Mouse (Mus musculus) lung, embryonic 15.5 days (tissue): ENCODE data around the gene Nr0b2. TPM values are rescaled to one million over a fixed set of nuclear protein-coding genes. Genes with fewer than 3 reads are reported as not detected.

Experiments
- ATAC-seq: fragments of 200-750 bp; cut with Nextera tagmentation; 2 replicates; pipeline ENCODE4 v1.8.0; 2017; ENCODE audit warnings: moderate number of reproducible peaks, borderline replicate concordance; ENCODE audit not compliant: low FRiP score, low TSS enrichment; ENCODE audit errors: extremely low read depth
- H3K27ac ChIP-seq: fragments of 300-500 bp; sonication (generic); 2 replicates; pipeline ENCODE4 v1.5.1; 2015; ENCODE audit warnings: moderate library complexity, mild to moderate bottlenecking, inconsistent platforms
- H3K27me3 ChIP-seq: fragments of 300-500 bp; sonication (generic); 2 replicates; pipeline ENCODE4 v1.6.1; 2015; ENCODE audit warnings: inconsistent platforms
- H3K36me3 ChIP-seq: fragments of 300-500 bp; sonication (generic); 2 replicates; pipeline ENCODE4 v1.6.1; 2015; ENCODE audit warnings: inconsistent platforms
- H3K4me1 ChIP-seq: fragments of 300-500 bp; sonication (generic); 2 replicates; pipeline ENCODE4 v1.6.1; 2015; ENCODE audit warnings: inconsistent platforms
- H3K4me2 ChIP-seq: fragments of 300-500 bp; sonication (generic); 2 replicates; pipeline ENCODE4 v1.6.1; 2015; ENCODE audit warnings: inconsistent platforms, mild to moderate bottlenecking, moderate library complexity
- H3K4me3 ChIP-seq: fragments of 300-500 bp; sonication (generic); 2 replicates; pipeline ENCODE4 v1.5.1; 2015; ENCODE audit warnings: mild to moderate bottlenecking, inconsistent platforms
- H3K9ac ChIP-seq: fragments of 300-500 bp; sonication (generic); 2 replicates; pipeline ENCODE4 v1.6.1; 2015; ENCODE audit warnings: inconsistent platforms
- H3K9me3 ChIP-seq: fragments of 300-500 bp; sonication (generic); 2 replicates; pipeline ENCODE4 v1.6.1; 2016; ENCODE audit warnings: inconsistent platforms
- WGBS: fragments of 180-500 bp; shearing (Covaris S2); methylation state at CpG from one replicate; pipeline ENCODE4 v1.1.7; 2015; 5-methylcytosine and 5-hydroxymethylcytosine counted together
- microRNA-seq: library from miRNA; unstranded; fragments of <30 nt; microRNA quantifications from one replicate; pipeline ENCODE4, GENCODE M21; 2016
- polyA plus RNA-seq: library from polyadenylated mRNA; unstranded; fragments of >200 nt; fragmentation: Nextera tagmentation; extraction: Ambion mirVana; gene quantifications from 2 replicates; pipeline ENCODE4 v1.2.1, GENCODE M21; 2015

Gene Nr0b2
- polyA plus RNA-seq, 1 experiment from 2014 or later, result 0.61 TPM

GRCm38 (mm10) chr4:133598616-133599015 is 45.4 kb downstream of the Nr0b2 start:
- 21% methylated on average over 4 of the region's 4 CpGs for WGBS
- no peak for ATAC-seq
- no peaks in the 10 kb centered on the region for H3K9me3 ChIP-seq
- H3K9ac ChIP-seq, result no peak overlapping the region
- peaks cover 33% of the 10 kb centered on the region for H3K27me3 ChIP-seq
- peak overlapping the region; percentile 45; the same call in 1 of the 2 replicates for H3K4me3 ChIP-seq
- H3K4me1 ChIP-seq, result peaks cover 26% of the 10 kb centered on the region
- no peaks in the 10 kb centered on the region; the same call in 1 of the 2 replicates for H3K36me3 ChIP-seq
- H3K27ac ChIP-seq, result peak overlapping the region; percentile 65
- peak overlapping the region; percentile 76; the same call in 1 of the 2 replicates for H3K4me2 ChIP-seq

GRCm38 (mm10) chr4:133599116-133599515 is 45.9 kb downstream of the Nr0b2 start:
- Histone ChIP-seq H3K36me3 (peaks cover 4% of the 10 kb centered on the region; the same call in 1 of the 2 replicates), H3K27ac (peak overlapping the region; percentile 65), H3K4me3 (peak overlapping the region; percentile 45), H3K9ac (peak overlapping the region; percentile 36), H3K27me3 (peaks cover 33% of the 10 kb centered on the region), H3K9me3 (no peaks in the 10 kb centered on the region), H3K4me2 (peak overlapping the region; percentile 76), H3K4me1 (peaks cover 26% of the 10 kb centered on the region)
- no peak for ATAC-seq
- 14% methylated on average over 7 of the region's 7 CpGs for WGBS

GRCm38 (mm10) chr4:133599571-133600073 is 46.4 kb downstream of the Nr0b2 start:
- Histone ChIP-seq H3K27ac (peak overlapping the region; percentile 65), H3K4me2 (peak overlapping the region; percentile 76), H3K4me1 (peaks cover 26% of the 10 kb centered on the region), H3K4me3 (peak overlapping the region; percentile 45), H3K27me3 (peaks cover 33% of the 10 kb centered on the region), H3K36me3 (peaks cover 7% of the 10 kb centered on the region; the same call in 1 of the 2 replicates), H3K9ac (peak overlapping the region; percentile 36), H3K9me3 (no peaks in the 10 kb centered on the region)
- ATAC-seq, result peak; percentile 96
- WGBS, result under 1% methylated on average over 48 of the region's 50 CpGs

- no peak for ATAC-seq
- 10% methylated on average over 9 of the region's 9 CpGs for WGBS
- Histone ChIP-seq H3K27me3 (peaks cover 33% of the 10 kb centered on the region), H3K4me1 (peaks cover 29% of the 10 kb centered on the region), H3K4me2 (peak overlapping the region; percentile 76), H3K27ac (peak overlapping the region; percentile 49; the same call in 1 of the 2 replicates), H3K4me3 (peak overlapping the region; percentile 45), H3K36me3 (peaks cover 7% of the 10 kb centered on the region; the same call in 1 of the 2 replicates), H3K9me3 (no peaks in the 10 kb centered on the region), H3K9ac (peak overlapping the region; percentile 31; the same call in 1 of the 2 replicates)
Observed at GRCm38 (mm10) chr4:133600306-133600705, 47.1 kb downstream of the Nr0b2 start.

GRCm38 (mm10) chr4:133601721-133602218 is 48.6 kb downstream of the Nr0b2 start, which contains the start of gene Sfn:
Gene Sfn, minus strand, starts transcription at chr4:133602168.
- no peak within 1 kb of the TSS for H3K27ac ChIP-seq
- H3K4me1 ChIP-seq, result peaks cover 33% of the 10 kb centered on the region
- no peaks in the 10 kb centered on the region for H3K9me3 ChIP-seq
- peak; percentile 64 for ATAC-seq
- peaks cover 33% of the 10 kb centered on the region for H3K27me3 ChIP-seq
- 5% methylated on average over 16 of the region's 16 CpGs for WGBS
- peak within 1 kb of the TSS; percentile 33 for H3K4me3 ChIP-seq
- H3K36me3 ChIP-seq, result peaks cover 7% of the 10 kb centered on the region; the same call in 1 of the 2 replicates
- H3K9ac ChIP-seq, result peak within 1 kb of the TSS; percentile 33; the same call in 1 of the 2 replicates
- H3K4me2 ChIP-seq, result peak within 1 kb of the TSS; percentile 58

GRCm38 (mm10) chr4:133603056-133603455 is 49.9 kb downstream of the Nr0b2 start:
- no peak for ATAC-seq
- Histone ChIP-seq H3K27ac (no peak overlapping the region), H3K9me3 (no peaks in the 10 kb centered on the region), H3K27me3 (peaks cover 33% of the 10 kb centered on the region), H3K4me1 (peaks cover 33% of the 10 kb centered on the region), H3K4me2 (no peak overlapping the region), H3K36me3 (peaks cover 7% of the 10 kb centered on the region; the same call in 1 of the 2 replicates), H3K4me3 (no peak overlapping the region), H3K9ac (no peak overlapping the region)
- 77% methylated on average over 5 of the region's 5 CpGs for WGBS

- peaks cover 22% of the 10 kb centered on the region for H3K4me1 ChIP-seq
- peaks cover 31% of the 10 kb centered on the region for H3K27me3 ChIP-seq
- H3K36me3 ChIP-seq, result peaks cover 10% of the 10 kb centered on the region; the same call in 1 of the 2 replicates
- no peaks in the 10 kb centered on the region for H3K9me3 ChIP-seq
- no peak overlapping the region for H3K4me3 ChIP-seq
- H3K4me2 ChIP-seq, result no peak overlapping the region
- H3K27ac ChIP-seq, result no peak overlapping the region
- 86% methylated on average over 7 of the region's 7 CpGs for WGBS
- ATAC-seq, result no peak
- H3K9ac ChIP-seq, result no peak overlapping the region
Observed at GRCm38 (mm10) chr4:133604175-133604574, 51.0 kb downstream of the Nr0b2 start.

GRCm38 (mm10) chr4:133604856-133605255 is 51.7 kb downstream of the Nr0b2 start:
- ATAC-seq, result no peak
- Histone ChIP-seq H3K9me3 (no peaks in the 10 kb centered on the region), H3K4me1 (peaks cover 19% of the 10 kb centered on the region), H3K4me2 (no peak overlapping the region), H3K27ac (peak overlapping the region; percentile 72), H3K9ac (no peak overlapping the region), H3K36me3 (peaks cover 10% of the 10 kb centered on the region; the same call in 1 of the 2 replicates), H3K27me3 (peaks cover 26% of the 10 kb centered on the region), H3K4me3 (no peak overlapping the region)
- 67% methylated on average over 6 of the region's 6 CpGs for WGBS

- WGBS, result 49% methylated on average over 9 of the region's 9 CpGs
- H3K4me2 ChIP-seq, result no peak overlapping the region
- peaks cover 21% of the 10 kb centered on the region for H3K27me3 ChIP-seq
- no peak overlapping the region for H3K9ac ChIP-seq
- peaks cover 14% of the 10 kb centered on the region for H3K4me1 ChIP-seq
- peak; percentile 13; the same call in 1 of the 2 replicates for ATAC-seq
- peaks cover 10% of the 10 kb centered on the region; the same call in 1 of the 2 replicates for H3K36me3 ChIP-seq
- no peaks in the 10 kb centered on the region for H3K9me3 ChIP-seq
- H3K4me3 ChIP-seq, result no peak overlapping the region
- peak overlapping the region; percentile 72 for H3K27ac ChIP-seq
Observed at GRCm38 (mm10) chr4:133605330-133605729, 52.2 kb downstream of the Nr0b2 start.

Small RNAs within 50 kb of the gene (microRNA-seq; reads per million reads assigned to microRNA genes)
- not detected for gene Gm23158

Other genes with a start within 250 kb of the Nr0b2 start
- 10.8 and 11.2 TPM in 2 replicates for gene Wdtc1, start 199.9 kb upstream of the Nr0b2 start, polyA plus RNA-seq
- gene Slc9a1, start 183.7 kb upstream of the Nr0b2 start, polyA plus RNA-seq, result 7.6 and 8.3 TPM in 2 replicates
- gene Tent5b, start 73.2 kb upstream of the Nr0b2 start, polyA plus RNA-seq, result 1.5 and 1.9 TPM in 2 replicates
- 0.79 and 1.2 TPM in 2 replicates for gene Trnp1, start 54.8 kb upstream of the Nr0b2 start, polyA plus RNA-seq
- gene Kdf1, start 34.4 kb upstream of the Nr0b2 start, polyA plus RNA-seq, result 29.2 and 29.7 TPM in 2 replicates
- 300 and 313 TPM in 2 replicates for gene Nudc, start 7.4 kb upstream of the Nr0b2 start, polyA plus RNA-seq
- 6.3 and 9.9 TPM in 2 replicates for gene Gpatch3, start 21.4 kb downstream of the Nr0b2 start, polyA plus RNA-seq
- gene Gpn2, start 31.0 kb downstream of the Nr0b2 start, polyA plus RNA-seq, result 20.7 and 20.8 TPM in 2 replicates
- 17.7 and 20.9 TPM in 2 replicates for gene Sfn, start 48.8 kb downstream of the Nr0b2 start, polyA plus RNA-seq
- gene Zdhhc18, start 96.8 kb downstream of the Nr0b2 start, polyA plus RNA-seq, result 6.2 and 7.7 TPM in 2 replicates
- 18.4 and 20.2 TPM in 2 replicates for gene Pigv, start 119.3 kb downstream of the Nr0b2 start, polyA plus RNA-seq
- 26.9 and 29.4 TPM in 2 replicates for gene Arid1a, start 203.4 kb downstream of the Nr0b2 start, polyA plus RNA-seq